Mouse (Mus musculus): Measurements from ENCODE around the gene Mtap. TPM values are rescaled to one million over a fixed set of nuclear protein-coding genes. Genes with fewer than 3 reads are reported as not detected.

Gene Mtap
- polyA plus RNA-seq, 1 experiment from 2014 or later, result 65.9 TPM

- 94% methylated on average over 6 of the region's 6 CpGs for WGBS
- H3K27me3 ChIP-seq (replicated peaks; ENCODE audit: control insufficient read depth, insufficient read depth, low read length), result no peaks in the 10 kb centered on the region
- H3K9me3 ChIP-seq (ENCODE audit: control insufficient read depth, low read length), result no peaks in the 10 kb centered on the region
- peaks cover 97% of the 10 kb centered on the region for H3K36me3 ChIP-seq (ENCODE audit: control insufficient read depth, insufficient read depth, low read length)
- H3K4me2 ChIP-seq (ENCODE audit: low read depth, low read length), result no peak overlapping the region
- no peak overlapping the region for H3K4me3 ChIP-seq (ENCODE audit: low read depth, low read length)
- no peak overlapping the region for H3K27ac ChIP-seq (replicated peaks; ENCODE audit: low read depth, low read length)
- no peaks in the 10 kb centered on the region for H3K4me1 ChIP-seq (ENCODE audit: control insufficient read depth, insufficient read depth, low read length)
- ATAC-seq (ENCODE audit: low read depth), result no peak
- H3K9ac ChIP-seq (ENCODE audit: low read depth, low read length), result no peak overlapping the region
- no peak for DNase-seq (ENCODE audit: low spot score)
These were observed 34.0 kb downstream of the Mtap start for GRCm38 (mm10) chr4:89170931-89171330.

- Histone ChIP-seq H3K9ac (ENCODE audit: low read depth, low read length) (no peak overlapping the region), H3K4me2 (ENCODE audit: low read depth, low read length) (no peak overlapping the region), H3K9me3 (ENCODE audit: control insufficient read depth, low read length) (no peaks in the 10 kb centered on the region), H3K27ac (replicated peaks; ENCODE audit: low read depth, low read length) (no peak overlapping the region), H3K36me3 (ENCODE audit: control insufficient read depth, insufficient read depth, low read length) (peaks cover 94% of the 10 kb centered on the region), H3K27me3 (replicated peaks; ENCODE audit: control insufficient read depth, insufficient read depth, low read length) (no peaks in the 10 kb centered on the region), H3K4me3 (ENCODE audit: low read depth, low read length) (no peak overlapping the region), H3K4me1 (ENCODE audit: control insufficient read depth, insufficient read depth, low read length) (no peaks in the 10 kb centered on the region)
- no peak for ATAC-seq (ENCODE audit: low read depth)
- WGBS, result 91% methylated on average over 14 of the region's 14 CpGs
- DNase-seq (ENCODE audit: low spot score), result peak; percentile 38
These were observed 36.1 kb downstream of the Mtap start for GRCm38 (mm10) chr4:89172873-89173605.

- ATAC-seq (ENCODE audit: low read depth) (no peak), DNase-seq (ENCODE audit: low spot score) (peak; percentile 21)
- H3K9ac ChIP-seq (ENCODE audit: low read depth, low read length), result no peak overlapping the region
- H3K27me3 ChIP-seq (replicated peaks; ENCODE audit: control insufficient read depth, insufficient read depth, low read length), result no peaks in the 10 kb centered on the region
- H3K27ac ChIP-seq (replicated peaks; ENCODE audit: low read depth, low read length), result no peak overlapping the region
- WGBS, result 71% methylated on average over 6 of the region's 6 CpGs
- peaks cover 84% of the 10 kb centered on the region for H3K36me3 ChIP-seq (ENCODE audit: control insufficient read depth, insufficient read depth, low read length)
- H3K4me1 ChIP-seq (ENCODE audit: control insufficient read depth, insufficient read depth, low read length), result no peaks in the 10 kb centered on the region
- no peak overlapping the region for H3K4me2 ChIP-seq (ENCODE audit: low read depth, low read length)
- no peaks in the 10 kb centered on the region for H3K9me3 ChIP-seq (ENCODE audit: control insufficient read depth, low read length)
- no peak overlapping the region for H3K4me3 ChIP-seq (ENCODE audit: low read depth, low read length)
These were observed 40.8 kb downstream of the Mtap start for GRCm38 (mm10) chr4:89177514-89178307.

GRCm38 (mm10) chr4:89180121-89180520 is 43.2 kb downstream of the Mtap start:
- ATAC-seq (ENCODE audit: low read depth), result no peak
- H3K9me3 ChIP-seq (ENCODE audit: control insufficient read depth, low read length), result no peaks in the 10 kb centered on the region
- whole genome bisulfite sequencing, result 96% methylated on average over 5 of the region's 5 CpGs
- no peak overlapping the region for H3K27ac ChIP-seq (replicated peaks; ENCODE audit: low read depth, low read length)
- no peak for DNase-seq (ENCODE audit: low spot score)
- no peak overlapping the region for H3K9ac ChIP-seq (ENCODE audit: low read depth, low read length)
- peaks cover 62% of the 10 kb centered on the region for H3K36me3 ChIP-seq (ENCODE audit: control insufficient read depth, insufficient read depth, low read length)
- no peak overlapping the region for H3K4me2 ChIP-seq (ENCODE audit: low read depth, low read length)
- H3K4me3 ChIP-seq (ENCODE audit: low read depth, low read length), result no peak overlapping the region
- no peaks in the 10 kb centered on the region for H3K27me3 ChIP-seq (replicated peaks; ENCODE audit: control insufficient read depth, insufficient read depth, low read length)
- H3K4me1 ChIP-seq (ENCODE audit: control insufficient read depth, insufficient read depth, low read length), result no peaks in the 10 kb centered on the region

GRCm38 (mm10) chr4:89181656-89182055 is 44.7 kb downstream of the Mtap start:
- ATAC-seq (ENCODE audit: low read depth) (no peak), DNase-seq (ENCODE audit: low spot score) (no peak)
- no peaks in the 10 kb centered on the region for H3K9me3 ChIP-seq (ENCODE audit: control insufficient read depth, low read length)
- H3K4me3 ChIP-seq (ENCODE audit: low read depth, low read length), result no peak overlapping the region
- no peaks in the 10 kb centered on the region for H3K27me3 ChIP-seq (replicated peaks; ENCODE audit: control insufficient read depth, insufficient read depth, low read length)
- no peak overlapping the region for H3K4me2 ChIP-seq (ENCODE audit: low read depth, low read length)
- WGBS, result 100% methylated on average over 2 of the region's 2 CpGs
- H3K36me3 ChIP-seq (ENCODE audit: control insufficient read depth, insufficient read depth, low read length), result peaks cover 47% of the 10 kb centered on the region
- no peak overlapping the region for H3K9ac ChIP-seq (ENCODE audit: low read depth, low read length)
- no peaks in the 10 kb centered on the region for H3K4me1 ChIP-seq (ENCODE audit: control insufficient read depth, insufficient read depth, low read length)
- H3K27ac ChIP-seq (replicated peaks; ENCODE audit: low read depth, low read length), result no peak overlapping the region

- Histone ChIP-seq H3K4me2 (ENCODE audit: low read depth, low read length) (no peak overlapping the region), H3K27me3 (replicated peaks; ENCODE audit: control insufficient read depth, insufficient read depth, low read length) (no peaks in the 10 kb centered on the region), H3K4me3 (ENCODE audit: low read depth, low read length) (no peak overlapping the region), H3K9me3 (ENCODE audit: control insufficient read depth, low read length) (no peaks in the 10 kb centered on the region), H3K4me1 (ENCODE audit: control insufficient read depth, insufficient read depth, low read length) (no peaks in the 10 kb centered on the region), H3K9ac (ENCODE audit: low read depth, low read length) (no peak overlapping the region), H3K27ac (replicated peaks; ENCODE audit: low read depth, low read length) (no peak overlapping the region), H3K36me3 (ENCODE audit: control insufficient read depth, insufficient read depth, low read length) (peaks cover 40% of the 10 kb centered on the region)
- ATAC-seq (ENCODE audit: low read depth), result no peak
- WGBS, result 98% methylated on average over 3 of the region's 3 CpGs
- DNase-seq (ENCODE audit: low spot score), result no peak
These were observed 45.6 kb downstream of the Mtap start for GRCm38 (mm10) chr4:89182486-89182885.

- Histone ChIP-seq H3K4me1 (ENCODE audit: control insufficient read depth, insufficient read depth, low read length) (no peaks in the 10 kb centered on the region), H3K27me3 (replicated peaks; ENCODE audit: control insufficient read depth, insufficient read depth, low read length) (no peaks in the 10 kb centered on the region), H3K27ac (replicated peaks; ENCODE audit: low read depth, low read length) (no peak overlapping the region), H3K4me3 (ENCODE audit: low read depth, low read length) (no peak overlapping the region), H3K4me2 (ENCODE audit: low read depth, low read length) (no peak overlapping the region), H3K36me3 (ENCODE audit: control insufficient read depth, insufficient read depth, low read length) (no peaks in the 10 kb centered on the region), H3K9me3 (ENCODE audit: control insufficient read depth, low read length) (no peaks in the 10 kb centered on the region), H3K9ac (ENCODE audit: low read depth, low read length) (no peak overlapping the region)
- DNase-seq (ENCODE audit: low spot score), result no peak
- no peak for ATAC-seq (ENCODE audit: low read depth)
- WGBS, result 76% methylated on average over 4 of the region's 4 CpGs
These were observed 58.6 kb downstream of the Mtap start for GRCm38 (mm10) chr4:89195481-89195880.

GRCm38 (mm10) chr4:89197128-89197527 is 60.2 kb downstream of the Mtap start:
- Histone ChIP-seq H3K4me2 (ENCODE audit: low read depth, low read length) (no peak overlapping the region), H3K4me1 (ENCODE audit: control insufficient read depth, insufficient read depth, low read length) (no peaks in the 10 kb centered on the region), H3K36me3 (ENCODE audit: control insufficient read depth, insufficient read depth, low read length) (no peaks in the 10 kb centered on the region), H3K9me3 (ENCODE audit: control insufficient read depth, low read length) (no peaks in the 10 kb centered on the region), H3K27me3 (replicated peaks; ENCODE audit: control insufficient read depth, insufficient read depth, low read length) (no peaks in the 10 kb centered on the region), H3K9ac (ENCODE audit: low read depth, low read length) (no peak overlapping the region), H3K27ac (replicated peaks; ENCODE audit: low read depth, low read length) (no peak overlapping the region), H3K4me3 (ENCODE audit: low read depth, low read length) (no peak overlapping the region)
- DNase-seq (ENCODE audit: low spot score) (no peak), ATAC-seq (ENCODE audit: low read depth) (no peak)
